Mouse (Mus musculus) lung, postnatal 0 days (tissue): ENCODE results near the gene Cmip.

ENCODE experiments used
- CTCF ChIP-seq: IDR thresholded peaks from 2 replicates; pipeline ENCODE4 v1.5.1; 2016; ENCODE audit warnings: antibody characterized with exemption, mild to moderate bottlenecking
- EP300 ChIP-seq: IDR thresholded peaks from 2 replicates; pipeline ENCODE4 v1.6.1; 2016; ENCODE audit warnings: antibody characterized with exemption, mild to moderate bottlenecking, control low read depth

- no peak for TF ChIP-seq CTCF
- TF ChIP-seq EP300 = no peak
Observed at GRCm38 (mm10) chr8:117338678-117339077, 81.8 kb downstream of the Cmip start.
